Mouse (Mus musculus) hindlimb bud, embryonic 11.5 days (tissue): ENCODE results near the gene Fmnl3.

ENCODE experiments used
- DNase-seq: peaks from one replicate; pipeline ENCODE4 v3.0.0-alpha.2; 2012; ENCODE audit warnings: low read depth, low spot score; ENCODE audit errors: extremely low spot score

Gene Fmnl3

GRCm38 (mm10) chr15:99344148-99344870, 26.0 kb downstream of the Fmnl3 start:
- no peak for DNase-seq

DNA sequence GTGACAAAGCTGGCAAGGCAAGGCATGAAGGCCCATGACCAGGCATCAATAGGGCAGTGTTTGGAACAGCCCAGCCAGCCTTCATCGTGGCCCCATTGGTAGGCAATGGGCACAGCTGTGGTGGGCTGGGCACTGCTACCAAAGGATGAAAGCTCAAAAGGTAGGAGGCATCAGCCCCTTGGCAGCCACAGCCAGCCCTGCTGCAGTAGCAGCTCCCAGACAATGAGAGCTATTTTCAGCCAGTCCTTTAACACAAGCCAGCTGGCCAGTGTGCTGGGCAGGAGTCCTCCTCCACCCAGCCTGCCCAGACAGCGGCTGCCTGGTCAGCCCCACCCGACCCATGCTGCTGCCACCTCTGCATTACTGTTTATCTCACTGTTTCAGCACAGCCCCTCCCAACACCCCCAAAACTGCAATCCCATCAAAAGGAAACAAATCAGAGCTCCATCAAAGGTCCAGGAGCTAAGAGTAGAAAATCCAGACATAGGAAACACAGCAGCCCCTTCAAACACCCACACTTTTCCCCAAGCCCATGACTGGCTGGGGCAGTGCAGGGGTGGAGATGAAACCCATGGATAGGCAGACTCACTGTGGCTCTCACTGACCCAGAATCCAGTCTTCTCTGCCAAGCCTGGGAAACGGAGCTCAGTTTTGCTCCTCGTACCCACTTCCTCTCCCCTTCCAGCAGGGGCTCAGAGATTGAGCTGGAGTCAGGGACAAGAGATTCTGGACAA, 26.7 kb downstream of the Fmnl3 start:
- no peak for DNase-seq

- DNase-seq = no peak
Measured at GRCm38 (mm10) chr15:99342194-99342981, 27.9 kb downstream of the Fmnl3 start.

GRCm38 (mm10) chr15:99341102-99341501, 29.2 kb downstream of the Fmnl3 start:
- no peak for DNase-seq

- DNase-seq = no peak
Measured at GRCm38 (mm10) chr15:99339669-99340068, 30.6 kb downstream of the Fmnl3 start.

- DNase-seq = no peak
Measured at GRCm38 (mm10) chr15:99338916-99339315, 31.4 kb downstream of the Fmnl3 start.

- no peak for DNase-seq
Measured at GRCm38 (mm10) chr15:99335801-99336320, 34.4 kb downstream of the Fmnl3 start.

- DNase-seq = no peak
Measured at GRCm38 (mm10) chr15:99334500-99334899, 35.8 kb downstream of the Fmnl3 start.

DNA sequence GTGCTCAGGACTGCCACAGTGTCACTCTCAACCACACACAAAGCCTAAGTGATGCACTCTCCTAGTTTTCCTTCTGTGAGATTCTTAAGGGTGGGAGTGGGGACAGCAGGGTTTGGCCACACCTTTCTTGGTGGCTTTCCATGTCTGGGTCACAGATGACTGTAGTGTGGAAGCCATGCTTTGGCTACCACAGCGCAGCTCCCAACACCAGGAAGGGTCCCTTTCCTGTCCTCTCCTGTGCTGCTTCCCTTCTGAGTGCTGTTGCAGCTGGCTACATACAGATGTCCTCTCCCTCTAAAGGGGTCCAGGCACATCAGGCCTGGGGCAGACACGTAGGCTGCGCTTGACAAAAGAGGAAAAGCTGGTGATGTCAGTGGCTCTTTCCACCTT, 36.6 kb downstream of the Fmnl3 start:
- no peak for DNase-seq

- DNase-seq = peak; percentile 85
Measured at GRCm38 (mm10) chr15:99332921-99333675, 37.2 kb downstream of the Fmnl3 start.

GRCm38 (mm10) chr15:99332111-99332510, 38.2 kb downstream of the Fmnl3 start:
- no peak for DNase-seq

GRCm38 (mm10) chr15:99331341-99331740, 38.9 kb downstream of the Fmnl3 start:
- DNase-seq = no peak

- no peak for DNase-seq
Measured at GRCm38 (mm10) chr15:99330324-99330723, 40.0 kb downstream of the Fmnl3 start.

DNA sequence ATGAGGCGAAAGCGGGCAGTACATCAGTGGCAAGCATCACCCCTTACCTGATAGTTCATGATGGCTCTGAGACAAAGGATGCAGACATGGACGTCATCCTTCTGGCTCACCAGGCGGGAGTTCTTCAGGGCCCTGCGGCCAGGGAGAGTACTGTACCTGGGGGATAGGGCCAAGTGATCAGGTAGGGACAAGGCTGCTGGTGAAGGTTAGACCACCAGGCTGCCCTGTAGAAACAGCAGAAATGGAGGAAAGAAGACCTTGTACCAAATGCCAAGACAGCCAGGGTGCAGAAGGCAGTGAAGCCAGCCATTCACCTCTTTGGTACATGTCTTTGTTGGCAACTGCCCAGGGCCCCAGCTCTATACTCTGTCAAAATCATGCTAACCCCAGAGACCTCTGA, 42.3 kb downstream of the Fmnl3 start:
- no peak for DNase-seq

GRCm38 (mm10) chr15:99326959-99327358, 43.3 kb downstream of the Fmnl3 start:
- DNase-seq = no peak

DNA sequence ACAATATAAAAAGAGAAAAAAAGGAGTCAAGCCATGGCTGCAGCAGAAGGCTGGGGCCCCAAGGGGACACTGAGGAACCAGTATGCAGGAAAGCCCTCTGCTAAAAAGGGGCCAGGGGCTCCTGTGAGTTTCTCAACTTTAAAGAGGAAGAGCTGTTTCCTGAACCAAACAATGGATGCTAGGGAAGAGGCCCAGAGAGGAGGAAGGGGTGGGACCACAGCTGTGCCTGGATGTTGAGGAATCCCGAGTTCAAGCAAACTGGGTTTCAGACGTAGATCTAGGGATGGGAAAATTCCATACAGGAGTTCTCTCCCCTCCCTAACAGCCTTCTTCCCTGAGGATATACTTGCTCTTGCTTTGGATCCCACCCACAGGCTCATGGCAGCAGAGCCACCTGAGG, 43.9 kb downstream of the Fmnl3 start:
- DNase-seq = no peak

- DNase-seq = no peak
Measured at GRCm38 (mm10) chr15:99325598-99325997, 44.7 kb downstream of the Fmnl3 start.

DNA sequence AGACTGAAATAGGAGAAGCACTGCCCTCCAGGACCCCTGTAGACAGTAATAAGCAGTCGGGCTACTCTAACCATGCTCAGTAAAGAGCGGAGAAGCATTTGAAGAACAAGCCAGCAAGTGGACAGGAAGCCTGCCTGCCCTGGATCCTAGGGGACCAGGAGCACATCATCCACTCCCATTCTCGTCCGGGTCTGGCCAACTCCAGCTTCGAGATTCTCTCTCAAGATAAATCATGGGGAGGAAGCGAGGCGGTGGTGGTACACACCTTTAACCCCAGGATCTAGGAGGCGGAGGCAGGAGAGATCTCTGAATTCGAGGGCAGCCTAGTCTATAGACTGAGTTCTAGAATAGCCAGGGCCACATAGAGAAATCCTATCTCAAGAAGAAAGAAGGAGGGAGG, 46.1 kb downstream of the Fmnl3 start:
- no peak for DNase-seq

DNA sequence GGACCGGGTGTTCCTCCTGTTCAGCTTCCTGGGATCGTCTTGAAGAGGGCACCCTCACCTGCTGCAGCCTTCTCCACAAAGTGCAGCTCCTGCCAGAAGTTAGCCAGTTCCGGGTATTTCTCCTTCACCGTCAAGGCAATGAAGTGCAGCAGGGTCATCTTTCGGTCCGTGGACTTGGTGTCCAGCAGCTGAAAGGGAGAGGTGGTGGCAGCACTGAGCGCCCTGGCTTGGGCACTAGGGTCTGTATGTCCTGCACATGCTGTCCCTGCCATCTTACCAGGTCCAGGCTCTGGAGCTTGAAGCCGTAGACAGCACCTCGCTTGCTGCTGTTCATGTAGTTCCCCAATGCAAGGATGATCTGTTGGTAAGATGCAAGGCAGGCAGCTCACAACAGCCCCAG, 49.3 kb downstream of the Fmnl3 start:
- DNase-seq = no peak

DNA sequence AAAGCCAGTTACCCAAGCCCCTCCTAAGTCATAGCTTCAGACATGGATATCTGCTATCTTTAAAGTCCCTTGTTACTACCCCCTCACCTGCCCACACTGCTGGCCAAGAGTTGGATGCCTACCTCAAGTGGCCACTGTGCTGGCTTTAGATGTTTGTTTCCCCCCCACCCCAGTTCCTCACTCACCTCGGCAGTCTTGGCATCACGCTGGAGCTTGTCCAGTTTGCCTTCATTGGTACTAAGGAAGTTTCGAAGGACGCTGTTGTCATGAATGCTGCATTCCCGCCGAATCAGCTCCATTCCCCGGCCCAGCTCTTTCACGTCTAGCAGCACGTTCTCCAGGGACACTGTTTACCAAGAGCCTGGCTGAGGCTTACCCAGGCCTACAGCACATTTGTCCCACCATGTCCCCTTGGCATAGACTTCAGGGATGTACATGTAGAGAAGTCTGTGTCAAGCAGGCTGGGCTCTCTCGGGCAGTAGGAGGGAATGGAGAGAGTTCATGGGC, 50.1 kb downstream of the Fmnl3 start:
- no peak for DNase-seq
